Mouse (Mus musculus) cerebellum, postnatal 25 days (tissue): ENCODE data around the gene Guca2a.
"Not testable (repeated sequence)": the region's sequence is repeated elsewhere in the genome, so short reads cannot be mapped to it uniquely, and the experiment has no call there.

Source experiments
- DNase-seq, 2 experiments: peaks; one replicate each; pipeline ENCODE4 v3.0.0; 2021; ENCODE audit warnings: mixed read lengths in 2 of 2

The Guca2a gene

GRCm38 (mm10) chr4:119637176-119637845 lies at the start of gene Guca2a:
Guca2a (plus strand) TSS chr4:119637704.
- no peak for DNase-seq

GRCm38 (mm10) chr4:119588037-119588436 lies 49.5 kb upstream of the Guca2a start:
- DNase-seq, result no peak

- DNase-seq, result no peak
These were observed 48.1 kb upstream of the Guca2a start for GRCm38 (mm10) chr4:119589423-119589822.

GRCm38 (mm10) chr4:119590027-119590426 lies 47.5 kb upstream of the Guca2a start:
- DNase-seq, result no peak

GRCm38 (mm10) chr4:119592479-119592878 lies 45.0 kb upstream of the Guca2a start:
- no peak for DNase-seq

- DNase-seq, result no peak
These were observed 43.2 kb upstream of the Guca2a start for GRCm38 (mm10) chr4:119594331-119594730.

GRCm38 (mm10) chr4:119599605-119600004 lies 37.9 kb upstream of the Guca2a start:
- no peak for DNase-seq

- DNase-seq, result no peak
These were observed 28.0 kb upstream of the Guca2a start for GRCm38 (mm10) chr4:119609488-119609887.

- no peak for DNase-seq
These were observed 23.4 kb upstream of the Guca2a start for GRCm38 (mm10) chr4:119614078-119614477.

GRCm38 (mm10) chr4:119614724-119615123 lies 22.8 kb upstream of the Guca2a start:
- no peak for DNase-seq

GRCm38 (mm10) chr4:119626081-119626645 lies 11.3 kb upstream of the Guca2a start:
- peak in 1 of 2 experiments; percentile 24 for DNase-seq

- DNase-seq, result no peak
These were observed 10.6 kb upstream of the Guca2a start for GRCm38 (mm10) chr4:119626876-119627275.

GRCm38 (mm10) chr4:119627317-119627716 lies 10.2 kb upstream of the Guca2a start:
- no peak for DNase-seq

GRCm38 (mm10) chr4:119628363-119628762 lies 9.1 kb upstream of the Guca2a start:
- not testable (repeated sequence) for DNase-seq

GRCm38 (mm10) chr4:119631115-119631919 lies 6.2 kb upstream of the Guca2a start:
- peak; percentile 52 to 72 for DNase-seq

- peak in 1 of 2 experiments; percentile 27 for DNase-seq
These were observed 4.8 kb upstream of the Guca2a start for GRCm38 (mm10) chr4:119632721-119633120.

- DNase-seq, result peak in 1 of 2 experiments; percentile 32
These were observed 4.2 kb upstream of the Guca2a start for GRCm38 (mm10) chr4:119633342-119633741.

GRCm38 (mm10) chr4:119633948-119634347 lies 3.6 kb upstream of the Guca2a start:
- DNase-seq, result no peak

GRCm38 (mm10) chr4:119634908-119635660 lies 2.4 kb upstream of the Guca2a start:
- no peak for DNase-seq

GRCm38 (mm10) chr4:119635686-119636085 lies 1.8 kb upstream of the Guca2a start:
- no peak for DNase-seq

- DNase-seq, result no peak
These were observed 773 bp upstream of the Guca2a start for GRCm38 (mm10) chr4:119636731-119637130.

GRCm38 (mm10) chr4:119637946-119638345 lies 442 bp downstream of the Guca2a start:
- DNase-seq, result no peak

- DNase-seq, result no peak
These were observed 1.2 kb downstream of the Guca2a start for GRCm38 (mm10) chr4:119638656-119639055.
